16 mouse cellular contexts compared by ENCODE assay signal in the genomic region with DNA sequence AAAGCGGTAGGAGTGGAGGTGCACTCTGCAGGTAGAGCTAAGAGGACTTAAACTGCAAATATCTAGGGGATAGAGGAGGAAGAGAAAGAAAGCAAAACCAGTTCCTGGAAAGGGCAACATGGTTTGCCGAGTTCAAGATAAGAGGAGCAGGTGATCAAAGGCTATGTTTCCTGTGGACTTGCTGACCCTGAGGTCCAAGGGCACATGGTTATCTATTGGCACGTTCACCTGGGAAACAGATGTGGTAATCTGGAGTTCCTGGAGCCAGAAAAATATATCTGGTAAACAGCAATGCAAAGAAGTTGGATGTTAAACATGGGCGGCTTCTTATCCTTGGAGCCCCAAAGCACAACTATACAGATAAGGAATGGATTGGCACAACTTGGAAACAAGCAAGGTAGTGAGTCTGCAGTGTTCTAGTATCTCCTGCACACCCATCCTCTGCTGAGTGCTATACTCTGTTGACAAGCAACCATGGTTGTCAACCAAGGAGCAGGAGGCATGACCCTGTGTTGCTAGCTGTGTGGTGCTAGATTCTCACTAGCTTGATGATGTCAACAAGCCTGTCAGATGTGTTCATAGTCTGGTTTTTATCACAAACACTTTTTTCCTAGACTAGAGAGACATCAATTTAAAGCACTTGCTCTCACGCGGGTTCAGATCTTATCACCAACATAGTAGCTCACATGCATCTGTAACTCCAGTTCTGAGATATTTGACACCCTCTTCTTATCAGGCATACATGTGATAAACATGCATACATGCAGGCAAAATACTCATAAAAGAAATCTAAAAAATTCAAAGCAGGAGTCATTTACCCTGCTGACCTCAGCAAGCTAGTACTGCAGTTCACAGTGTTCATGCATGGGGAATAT. TPM values are rescaled to one million over a fixed set of nuclear protein-coding genes. Genes with fewer than 3 reads are reported as not detected.
A peak's percentile ranks its signal among the peaks of the same experiment; 100 is the strongest.
DNase-seq lines count a peak whose midpoint lies in the region; ATAC-seq lines count a peak whose summit lies in the region.
"Had no signal": no experiment of that assay in that cellular context is flagged by ENCODE, and none has a peak within 500 bp of the region (broad histone marks: within the 10 kb centered on the region; RNA-seq: fewer than 3 reads in every experiment).

No protein-coding gene starts in this region.

- 48% methylated on average over 6 of the region's 6 CpGs for WGBS in heart, embryonic 11.5 days (ENCODE audit: insufficient replicate concordance)
- WGBS in liver, embryonic 11.5 days, result 59% methylated on average over 6 of the region's 6 CpGs

- no peak for DNase-seq in heart, postnatal 36 days
- peak; percentile 22 for DNase-seq in thymus, postnatal 0 days (ENCODE audit: low spot score)
- DNase-seq in thymus, postnatal 10 days (ENCODE audit: low spot score in 2 of 2), result no peak
- no peak for DNase-seq in liver, embryonic 11.5 days (ENCODE audit: low spot score)
- DNase-seq in yolk sac, embryonic 10.5 days (ENCODE audit: low spot score), result peak; percentile 85
- no peak for DNase-seq in adrenal gland, postnatal 10 days
- DNase-seq: embryo, embryonic 11 days; lung, postnatal 14 days; spleen, adult 18-20 months had no signal

- H3K4me3 ChIP-seq in heart, embryonic 11.5 days (ENCODE audit: low read depth, low read length), result no peak overlapping the region
- H3K4me3 ChIP-seq in liver, embryonic 11.5 days (ENCODE audit: low read depth, low read length), result no peak overlapping the region
- H3K4me3 ChIP-seq: myocyte had no signal

- no peaks in the 10 kb centered on the region for H3K27me3 ChIP-seq in heart, embryonic 11.5 days (ENCODE audit: control insufficient read depth, insufficient read depth, low read length)
- no peaks in the 10 kb centered on the region for H3K27me3 ChIP-seq in liver, embryonic 11.5 days (replicated peaks; ENCODE audit: control insufficient read depth, insufficient read depth, low read length)

- no peak overlapping the region for H3K4me2 ChIP-seq in heart, embryonic 11.5 days
- no peak overlapping the region for H3K4me2 ChIP-seq in liver, embryonic 11.5 days

- peaks cover 3% of the 10 kb centered on the region; the same call in 1 of the 2 replicates for H3K4me1 ChIP-seq in heart, embryonic 11.5 days (ENCODE audit: control insufficient read depth, insufficient read depth, low read length)
- H3K4me1 ChIP-seq in liver, embryonic 11.5 days (replicated peaks; ENCODE audit: control insufficient read depth, insufficient read depth, low read length), result peaks cover 4% of the 10 kb centered on the region

- no peak overlapping the region for H3K9ac ChIP-seq in heart, embryonic 11.5 days (ENCODE audit: low read depth, low read length)
- H3K9ac ChIP-seq in liver, embryonic 11.5 days (ENCODE audit: low read depth, low read length), result no peak overlapping the region

- peaks cover 27% of the 10 kb centered on the region for H3K36me3 ChIP-seq in heart, embryonic 11.5 days (ENCODE audit: control insufficient read depth, insufficient read depth, low read length)
- peaks cover 11% of the 10 kb centered on the region; the same call in 1 of the 2 replicates for H3K36me3 ChIP-seq in liver, embryonic 11.5 days (ENCODE audit: control insufficient read depth, insufficient read depth, low read length)

- no peak overlapping the region for H3K27ac ChIP-seq in heart, embryonic 11.5 days (ENCODE audit: low read depth, low read length)
- no peak overlapping the region for H3K27ac ChIP-seq in liver, embryonic 11.5 days (ENCODE audit: low read depth, low read length)

- H3K9me3 ChIP-seq in heart, embryonic 11.5 days (replicated peaks; ENCODE audit: control insufficient read depth, low read length), result no peaks in the 10 kb centered on the region
- H3K9me3 ChIP-seq in liver, embryonic 11.5 days (ENCODE audit: control insufficient read depth, low read length), result no peaks in the 10 kb centered on the region

- intact Hi-C loops in heart, postnatal 36 days (cut with DNase I), result no loop called here

- ATAC-seq in heart, embryonic 11.5 days (replicated peaks; ENCODE audit: insufficient number of reproducible peaks, low FRiP score, low TSS enrichment), result 0 out of 2 replicates have a peak, but pooled peaks have one; percentile 39
- peak; percentile 41; the same call in 1 of the 2 replicates for ATAC-seq in liver, embryonic 11.5 days (replicated peaks; ENCODE audit: low FRiP score)
- no peak for ATAC-seq in cerebellum, adult (ENCODE audit: insufficient number of reproducible peaks, low FRiP score, low TSS enrichment)

RNA-seq across cellular contexts. Expression of gene U90926, which starts 10.8 kb away (rescaled TPM):
- polyA plus RNA-seq in heart, embryonic 11.5 days (2014; fragmentation: Nextera tagmentation; extraction: Ambion mirVana), result not detected in 2 replicates
- not detected for total RNA-seq in heart, postnatal 36 days (2021)
- polyA plus RNA-seq in thymus, postnatal 0 days (2015; fragmentation: Nextera tagmentation; extraction: Ambion mirVana), result 0.48 and 0.63 TPM in 2 replicates
- polyA plus RNA-seq in liver, embryonic 11.5 days (2014; fragmentation: Nextera tagmentation; extraction: Ambion mirVana), result not detected in 2 replicates
- under 1 TPM in 1 of 2 experiments, not detected in 1; 0.96 TPM for total RNA-seq in adrenal gland, postnatal 10 days (2021)
- total RNA-seq: gastrocnemius, postnatal 4 days; left cerebral cortex, postnatal 25 days had no signal
- polyA plus RNA-seq: brain, embryonic 14.5 days; forebrain, embryonic 11.5 days; myocyte had no signal

RNA-seq across cellular contexts. Expression of gene Ppef2, which starts 51.7 kb away (rescaled TPM):
- 0.26 TPM in 1 of 2 replicates, not detected in the other for polyA plus RNA-seq in heart, embryonic 11.5 days (2014; fragmentation: Nextera tagmentation; extraction: Ambion mirVana)
- total RNA-seq in heart, postnatal 36 days (2021), result not detected
- polyA plus RNA-seq in thymus, postnatal 0 days (2015; fragmentation: Nextera tagmentation; extraction: Ambion mirVana), result 1.1 and 1.5 TPM in 2 replicates
- polyA plus RNA-seq in liver, embryonic 11.5 days (2014; fragmentation: Nextera tagmentation; extraction: Ambion mirVana), result 0.22 and 0.36 TPM in 2 replicates
- under 1 TPM; 0.12 to 0.21 TPM for total RNA-seq in adrenal gland, postnatal 10 days (2021)
- polyA plus RNA-seq: forebrain, embryonic 11.5 days had no signal

Comparison
In these comparisons a context has a peak if more than half of its experiments do, and no peak if none do; other contexts are left out.
1. DNase-seq: peak in thymus, postnatal 0 days (single experiment) and yolk sac, embryonic 10.5 days (single experiment); none in heart, postnatal 36 days (0 of 2), thymus, postnatal 10 days (0 of 2), liver, embryonic 11.5 days (single experiment) and adrenal gland, postnatal 10 days (single experiment).